Mouse (Mus musculus) MEL (cell line): ENCODE results near the gene Anks1. TPM values are rescaled to one million over a fixed set of nuclear protein-coding genes. Genes with fewer than 3 reads are reported as not detected.

ENCODE experiments used
- DNase-seq: peaks from one replicate; pipeline ENCODE4 v3.0.0; 2011; ENCODE audit warnings: low read depth, low spot score
- H3K27ac ChIP-seq: 2 replicates; pipeline ENCODE4 v1.5.1; 2012; ENCODE audit warnings: low read depth, mild to moderate bottlenecking, control low read depth, low read length, moderate library complexity; ENCODE audit not compliant: control insufficient read depth
- H3K27me3 ChIP-seq, 2 experiments: fragments of 150-350 bp in 1 of 2; sonication (generic) in 1 of 2; 2 replicates each; pipeline ENCODE4 v1.6.1; 2012; ENCODE audit warnings: low read length in 2 of 2, mild to moderate bottlenecking in 2 of 2, improper control_type of control experiment in 1 of 2, moderate library complexity in 1 of 2; ENCODE audit not compliant: insufficient read depth in 2 of 2, control insufficient read depth in 1 of 2
- H3K36me3 ChIP-seq, 2 experiments: 2 replicates each; pipeline ENCODE4 v1.6.1; 2012 to 2014; ENCODE audit warnings: low read length in 2 of 2, improper control_type of control experiment in 1 of 2, inconsistent platforms in 1 of 2, mild to moderate bottlenecking in 1 of 2; ENCODE audit not compliant: insufficient read depth in 2 of 2, control insufficient read depth in 1 of 2
- H3K4me1 ChIP-seq, 2 experiments: fragments of 150-350 bp in 1 of 2; sonication (generic) in 1 of 2; 2 replicates each; pipeline ENCODE4 v1.6.1; 2012; ENCODE audit warnings: low read length in 2 of 2, improper control_type of control experiment in 1 of 2, mild to moderate bottlenecking in 1 of 2; ENCODE audit not compliant: insufficient read depth in 2 of 2, control insufficient read depth in 1 of 2
- H3K4me3 ChIP-seq, 2 experiments: fragments of 150-350 bp in 1 of 2; sonication (generic) in 1 of 2; 2 replicates each; pipeline ENCODE4 v1.5.1; 2012; ENCODE audit warnings: low read depth in 2 of 2, low read length in 2 of 2, mild to moderate bottlenecking in 2 of 2, moderate library complexity in 2 of 2, control low read depth in 1 of 2, improper control_type of control experiment in 1 of 2; ENCODE audit not compliant: control insufficient read depth in 1 of 2, insufficient read depth in 1 of 2
- H3K79me2 ChIP-seq: 2 replicates; pipeline ENCODE4 v1.6.1; 2012; ENCODE audit warnings: mild to moderate bottlenecking, low read length, moderate library complexity; ENCODE audit not compliant: control insufficient read depth, poor library complexity, insufficient read depth
- H3K9ac ChIP-seq: 2 replicates; pipeline ENCODE4 v1.6.1; 2012; ENCODE audit warnings: low read depth, mild to moderate bottlenecking, control low read depth, low read length, moderate library complexity; ENCODE audit not compliant: control insufficient read depth, poor library complexity, severe bottlenecking
- H3K9me3 ChIP-seq: fragments of 150-350 bp; sonication (generic); replicated peaks from 2 replicates; pipeline ENCODE4 v1.6.1; 2012; ENCODE audit warnings: mild to moderate bottlenecking, low read length, improper control_type of control experiment, moderate library complexity; ENCODE audit not compliant: insufficient read depth
- CHD1 ChIP-seq: IDR thresholded peaks from 2 replicates; pipeline ENCODE4 v1.6.1; 2012; ENCODE audit warnings: low read depth, mild to moderate bottlenecking, inconsistent platforms, low read length, improper control_type of control experiment
- EP300 ChIP-seq, 2 experiments: IDR thresholded peaks; 2 replicates each; pipeline ENCODE4 v1.6.1; 2011; ENCODE audit warnings: improper control_type of control experiment in 2 of 2, low read length in 2 of 2, low read depth in 1 of 2, mild to moderate bottlenecking in 1 of 2
- MAFK ChIP-seq: IDR thresholded peaks from 2 replicates; pipeline ENCODE4 v1.6.1; 2011; ENCODE audit warnings: low read depth, mild to moderate bottlenecking, low read length, improper control_type of control experiment, borderline replicate concordance
- MAZ ChIP-seq: IDR thresholded peaks from 2 replicates; pipeline ENCODE4 v1.6.1; 2012; ENCODE audit warnings: low read depth, mild to moderate bottlenecking, inconsistent platforms, low read length, improper control_type of control experiment
- MEF2A ChIP-seq: IDR thresholded peaks from 2 replicates; pipeline ENCODE4 v1.6.1; 2014; ENCODE audit warnings: low read depth, mild to moderate bottlenecking, inconsistent platforms, low read length, improper control_type of control experiment; ENCODE audit not compliant: poor library complexity, insufficient replicate concordance, severe bottlenecking; ENCODE audit errors: extremely low read depth
- MXI1 ChIP-seq: IDR thresholded peaks from 2 replicates; pipeline ENCODE4 v1.6.1; 2011; ENCODE audit warnings: mild to moderate bottlenecking, low read depth, low read length, improper control_type of control experiment
- MYB ChIP-seq: IDR thresholded peaks from 2 replicates; pipeline ENCODE4 v1.6.1; 2011; ENCODE audit warnings: mild to moderate bottlenecking, low read depth, low read length, improper control_type of control experiment
- MYC ChIP-seq: IDR thresholded peaks from 2 replicates; pipeline ENCODE4 v1.6.1; 2011; ENCODE audit warnings: low read depth, mild to moderate bottlenecking, low read length, improper control_type of control experiment, moderate library complexity
- NELFE ChIP-seq: IDR thresholded peaks from 2 replicates; pipeline ENCODE4 v1.6.1; 2011; ENCODE audit warnings: low read depth, low read length, improper control_type of control experiment
- POLR2A ChIP-seq, 2 experiments: IDR thresholded peaks; 2 replicates each; pipeline ENCODE4 v1.6.1; 2011 to 2012; ENCODE audit warnings: low read length in 2 of 2, mild to moderate bottlenecking in 2 of 2, control low read depth in 1 of 2, improper control_type of control experiment in 1 of 2, low read depth in 1 of 2, moderate library complexity in 1 of 2; ENCODE audit not compliant: control insufficient read depth in 1 of 2, insufficient read depth in 1 of 2, poor library complexity in 1 of 2
- POLR2AphosphoS2 ChIP-seq: IDR thresholded peaks from 2 replicates; pipeline ENCODE4 v1.6.1; 2011; ENCODE audit warnings: low read length, improper control_type of control experiment
- RAD21 ChIP-seq: IDR thresholded peaks from 2 replicates; pipeline ENCODE4 v1.6.1; 2011; ENCODE audit warnings: mild to moderate bottlenecking, low read depth, low read length, improper control_type of control experiment
- RCOR1 ChIP-seq: IDR thresholded peaks from 2 replicates; pipeline ENCODE4 v1.6.1; 2012; ENCODE audit warnings: low read depth, mild to moderate bottlenecking, inconsistent platforms, low read length, improper control_type of control experiment
- SIN3A ChIP-seq: IDR thresholded peaks from 2 replicates; pipeline ENCODE4 v1.6.1; 2012; ENCODE audit warnings: low read length, improper control_type of control experiment, inconsistent platforms
- SMC3 ChIP-seq: IDR thresholded peaks from 2 replicates; pipeline ENCODE4 v1.6.1; 2011; ENCODE audit warnings: low read depth, low read length, improper control_type of control experiment
- TAL1 ChIP-seq: IDR thresholded peaks from 2 replicates; pipeline ENCODE4 v1.6.1; 2012; ENCODE audit warnings: mild to moderate bottlenecking, inconsistent platforms, low read length, moderate library complexity, mixed read lengths
- TBP ChIP-seq: IDR thresholded peaks from 2 replicates; pipeline ENCODE4 v1.8.0; 2011; ENCODE audit warnings: low read depth, low read length, improper control_type of control experiment
- TCF12 ChIP-seq: IDR thresholded peaks from 2 replicates; pipeline ENCODE4 v1.6.1; 2014; ENCODE audit warnings: low read depth, mild to moderate bottlenecking, inconsistent platforms, low read length, improper control_type of control experiment, moderate library complexity
- UBTF ChIP-seq: IDR thresholded peaks from 2 replicates; pipeline ENCODE4 v1.6.1; 2012; ENCODE audit warnings: low read depth, mild to moderate bottlenecking, inconsistent platforms, low read length, improper control_type of control experiment, moderate library complexity, borderline replicate concordance; ENCODE audit not compliant: insufficient read depth
- ZC3H11A ChIP-seq: IDR thresholded peaks from 2 replicates; pipeline ENCODE4 v1.6.1; 2012; ENCODE audit warnings: low read depth, mild to moderate bottlenecking, inconsistent platforms, low read length, improper control_type of control experiment
- ZKSCAN1 ChIP-seq: IDR thresholded peaks from 2 replicates; pipeline ENCODE4 v1.6.1; 2012; ENCODE audit warnings: low read depth, mild to moderate bottlenecking, inconsistent platforms, low read length, improper control_type of control experiment, moderate library complexity
- polyA plus RNA-seq, 2 experiments: library from polyadenylated mRNA; stranded (reverse) in 1 of 2; unstranded in 1 of 2; fragments of >175 nt in 1 of 2; fragments of >200 nt in 1 of 2; gene quantifications; 2 replicates each; pipeline versions ENCODE4 v1.2.1 to v1.2.4; 2012; ENCODE audit warnings: low replicate concordance in 2 of 2, low read depth in 1 of 2; ENCODE audit not compliant: insufficient read length in 2 of 2, insufficient read depth in 1 of 2, missing spikeins in 1 of 2
- total RNA-seq: library from RNA; depleted of rRNA; stranded (reverse); fragments of 300-350 nt; gene quantifications from 2 replicates; pipeline ENCODE4 v1.2.3, GENCODE M21; 2012

Gene Anks1
- total and polyA plus RNA-seq, 3 experiments: 11.9 to 15.9 TPM; not detected in 1

DNA sequence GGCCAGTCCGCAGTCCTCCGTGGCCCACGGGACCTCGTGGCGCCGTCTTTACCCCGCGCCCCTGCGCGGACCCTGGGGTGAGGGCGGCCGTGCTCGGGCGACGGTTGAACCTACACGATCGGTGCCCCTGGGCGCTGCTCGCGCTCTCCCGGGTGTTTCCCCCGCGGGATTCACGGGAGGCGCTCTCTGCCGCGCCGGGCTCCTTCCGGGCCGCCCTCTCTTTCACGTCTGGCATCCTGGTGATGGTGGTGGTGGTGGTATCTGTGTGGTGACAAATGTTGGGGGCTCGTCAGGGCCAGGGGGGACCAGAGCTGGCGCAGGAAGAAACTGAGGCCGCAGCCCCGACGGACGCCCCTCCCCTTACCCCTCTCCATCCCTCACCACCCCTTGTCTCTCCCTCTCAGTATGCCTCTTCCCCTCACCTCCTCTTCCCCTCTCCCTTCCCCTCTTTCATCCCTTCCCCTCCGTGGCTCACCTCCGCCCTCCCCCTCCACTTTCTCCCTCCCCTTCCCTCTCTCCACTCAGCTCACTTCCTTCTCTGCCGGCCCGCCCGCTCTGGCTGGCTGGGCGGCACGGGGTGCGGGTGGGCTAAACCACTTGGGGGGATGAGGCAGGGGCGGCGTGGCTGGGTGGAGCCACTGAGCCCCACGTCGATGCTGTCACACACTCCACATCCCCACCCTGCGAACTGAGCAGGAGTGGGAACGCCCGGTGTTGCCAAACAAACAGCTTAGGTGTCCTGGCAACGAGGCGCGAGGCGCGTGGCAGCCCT, 171.1 kb downstream of the Anks1 start, which contains the start of gene Tcp11:
Gene Tcp11 (minus strand): TSS at position 595 of the 772 bp plus-strand sequence.
- Histone ChIP-seq H3K9me3 (no peaks in the 10 kb centered on the region), H3K27me3 (no peaks in the 10 kb centered on the region), H3K4me3 (peak within 1 kb of the TSS; percentile 66 to 86), H3K79me2 (no peaks in the 10 kb centered on the region; the same call in 1 of the 2 replicates), H3K9ac (peak within 1 kb of the TSS; percentile 80), H3K27ac (no peak within 1 kb of the TSS), H3K4me1 (peaks cover 0 to 16% of the 10 kb centered on the region in 2 experiments; a peak in 2 of 4 replicates), H3K36me3 (peaks cover 0 to under 1% of the 10 kb centered on the region in 2 experiments; a peak in 2 of 4 replicates)
- no peak for TF ChIP-seq RCOR1
- peak; percentile 82 for TF ChIP-seq SIN3A
- TF ChIP-seq POLR2A (IDR thresholded peaks at IDR 0.05; ENCODE audit: control insufficient read depth in 1 of 2, insufficient read depth in 1 of 2, low read depth in 1 of 2, low read length in 2 of 2, poor library complexity in 1 of 2): peak in 1 of 2 experiments; percentile 44; a peak in 2 of 4 replicates
- no peak for TF ChIP-seq ZC3H11A
- TF ChIP-seq UBTF: no peak
- TF ChIP-seq TCF12: no peak
- no peak for TF ChIP-seq TAL1
- peak; percentile 75 for TF ChIP-seq MXI1
- peak; percentile 75; the same call in 1 of the 2 replicates for TF ChIP-seq MAZ
- TF ChIP-seq ZKSCAN1: no peak
- TF ChIP-seq POLR2AphosphoS2: no peak
- no peak for TF ChIP-seq RAD21
- TF ChIP-seq TBP: no peak
- no peak for TF ChIP-seq EP300 (IDR thresholded peaks at IDR 0.05; ENCODE audit: low read depth in 1 of 2, low read length in 2 of 2)
- peak; percentile 92; the same call in 1 of the 2 replicates for TF ChIP-seq CHD1
- TF ChIP-seq NELFE: 0 out of 2 replicates have a peak, but pooled peaks have one; percentile 19
- DNase-seq: peak; percentile 83

DNA sequence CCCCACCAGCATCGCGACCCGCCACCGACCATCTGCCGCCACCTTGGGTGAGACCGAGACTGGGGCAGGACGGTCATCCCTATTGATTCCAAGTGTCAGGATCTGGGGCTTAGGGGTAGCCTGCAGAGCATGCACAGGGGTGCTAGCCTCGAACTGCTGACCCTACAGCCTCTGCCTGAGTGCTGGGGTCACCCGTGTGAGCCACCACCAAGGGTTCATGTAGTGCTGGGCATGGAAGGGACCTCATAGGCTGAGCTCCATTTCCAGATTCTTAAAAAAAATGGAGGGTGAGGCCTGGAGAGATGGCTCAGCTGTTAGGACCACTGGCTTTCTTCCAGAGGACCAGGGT, 171.7 kb downstream of the Anks1 start:
- no peak for DNase-seq
- Histone ChIP-seq H3K79me2 (no peaks in the 10 kb centered on the region; the same call in 1 of the 2 replicates), H3K4me1 (peaks cover 0 to 16% of the 10 kb centered on the region in 2 experiments; a peak in 2 of 4 replicates), H3K36me3 (peaks cover 0 to 3% of the 10 kb centered on the region in 2 experiments; a peak in 2 of 4 replicates), H3K9me3 (no peaks in the 10 kb centered on the region), H3K9ac (no peak overlapping the region), H3K27me3 (no peaks in the 10 kb centered on the region), H3K4me3 (peak overlapping the region in 1 of 2 experiments; percentile 86; a peak in 2 of 4 replicates), H3K27ac (no peak overlapping the region)
- TF ChIP-seq MYC (no peak), MAZ (no peak), TAL1 (no peak), ZKSCAN1 (no peak), SMC3 (no peak), MYB (no peak), MEF2A (no peak), CHD1 (no peak), RCOR1 (no peak), MAFK (no peak)
